Mouse (Mus musculus): ENCODE data around the gene Trip10. TPM values are rescaled to one million over a fixed set of nuclear protein-coding genes. Genes with fewer than 3 reads are reported as not detected.

Gene Trip10
- polyA plus RNA-seq, 1 experiment = 4.5 TPM

DNA sequence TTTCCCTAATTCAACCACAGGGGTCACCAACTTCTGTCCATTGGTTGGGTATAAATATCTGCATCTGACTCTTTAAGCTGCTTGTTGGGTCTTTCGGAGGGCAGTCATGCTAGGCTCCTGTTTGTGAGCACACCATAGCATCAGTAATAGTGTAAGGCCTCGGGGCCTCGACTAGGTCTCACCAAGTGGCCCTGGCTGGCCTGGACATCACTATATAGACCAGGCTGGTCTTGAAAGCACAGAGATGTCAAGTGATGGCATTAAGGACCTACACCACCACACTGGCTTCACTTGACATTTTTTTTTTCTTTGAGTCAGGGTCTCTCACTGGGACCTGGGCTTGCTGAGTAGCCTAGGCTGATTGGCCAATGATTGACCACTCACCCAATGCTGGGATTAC is 8.9 kb downstream of the Trip10 start:
- no peaks in the 10 kb centered on the region for H3K36me3 ChIP-seq (ENCODE audit: control insufficient read depth, insufficient read depth, low read length)
- no peak for TF ChIP-seq POLR2A (IDR thresholded peaks at IDR 0.05; ENCODE audit: control insufficient read depth, low read depth, low read length)
- no peak for TF ChIP-seq CTCF (IDR thresholded peaks at IDR 0.05; ENCODE audit: control insufficient read depth, insufficient read depth, insufficient replicate concordance, low read depth, low read length)
- H3K4me1 ChIP-seq (ENCODE audit: control insufficient read depth, insufficient read depth, low read length) = peaks cover 8% of the 10 kb centered on the region
- H3K4me3 ChIP-seq (ENCODE audit: control insufficient read depth, low read depth, low read length) = no peak overlapping the region
- H3K27ac ChIP-seq (ENCODE audit: control insufficient read depth, insufficient read depth, low read depth, low read length) = no peak overlapping the region
- no peaks in the 10 kb centered on the region for H3K27me3 ChIP-seq (ENCODE audit: control insufficient read depth, insufficient read depth, low read length)

DNA sequence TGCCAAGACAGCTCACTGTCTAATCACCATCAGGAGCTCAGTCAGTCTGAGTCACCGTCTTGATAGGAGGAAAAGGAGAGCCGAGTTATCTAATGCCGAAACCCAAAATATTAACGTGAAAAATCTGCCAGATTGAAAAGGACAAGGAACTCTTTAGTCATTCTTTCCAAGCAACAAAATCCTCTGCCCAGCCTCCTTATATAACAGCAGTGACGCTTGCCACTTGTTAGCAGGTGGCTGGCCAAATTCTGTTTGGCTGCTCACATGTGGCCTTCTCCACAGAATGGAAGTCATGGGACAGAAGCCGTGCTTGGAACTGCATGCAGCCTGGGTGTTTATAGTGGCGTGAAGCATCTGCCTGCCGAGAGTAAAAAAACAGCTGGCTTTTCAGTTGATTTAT is 10.5 kb downstream of the Trip10 start:
- H3K4me1 ChIP-seq (ENCODE audit: control insufficient read depth, insufficient read depth, low read length) = peaks cover 8% of the 10 kb centered on the region
- TF ChIP-seq POLR2A (IDR thresholded peaks at IDR 0.05; ENCODE audit: control insufficient read depth, low read depth, low read length) (no peak), CTCF (IDR thresholded peaks at IDR 0.05; ENCODE audit: control insufficient read depth, insufficient read depth, insufficient replicate concordance, low read depth, low read length) (no peak)
- H3K27ac ChIP-seq (ENCODE audit: control insufficient read depth, insufficient read depth, low read depth, low read length) = no peak overlapping the region
- no peaks in the 10 kb centered on the region for H3K27me3 ChIP-seq (ENCODE audit: control insufficient read depth, insufficient read depth, low read length)
- H3K4me3 ChIP-seq (ENCODE audit: control insufficient read depth, low read depth, low read length) = no peak overlapping the region
- no peaks in the 10 kb centered on the region for H3K36me3 ChIP-seq (ENCODE audit: control insufficient read depth, insufficient read depth, low read length)

- H3K4me1 ChIP-seq (ENCODE audit: control insufficient read depth, insufficient read depth, low read length) = peaks cover 8% of the 10 kb centered on the region
- no peak for TF ChIP-seq POLR2A (IDR thresholded peaks at IDR 0.05; ENCODE audit: control insufficient read depth, low read depth, low read length)
- no peaks in the 10 kb centered on the region for H3K36me3 ChIP-seq (ENCODE audit: control insufficient read depth, insufficient read depth, low read length)
- no peak overlapping the region for H3K27ac ChIP-seq (ENCODE audit: control insufficient read depth, insufficient read depth, low read depth, low read length)
- no peak overlapping the region for H3K4me3 ChIP-seq (ENCODE audit: control insufficient read depth, low read depth, low read length)
- no peaks in the 10 kb centered on the region for H3K27me3 ChIP-seq (ENCODE audit: control insufficient read depth, insufficient read depth, low read length)
Measured at GRCm38 (mm10) chr17:57260351-57260750, 11.1 kb downstream of the Trip10 start.

GRCm38 (mm10) chr17:57261286-57261685 is 12.0 kb downstream of the Trip10 start:
- H3K4me1 ChIP-seq (ENCODE audit: control insufficient read depth, insufficient read depth, low read length) = peaks cover 10% of the 10 kb centered on the region
- H3K27me3 ChIP-seq (ENCODE audit: control insufficient read depth, insufficient read depth, low read length) = no peaks in the 10 kb centered on the region
- no peak overlapping the region for H3K27ac ChIP-seq (ENCODE audit: control insufficient read depth, insufficient read depth, low read depth, low read length)
- no peak overlapping the region for H3K4me3 ChIP-seq (ENCODE audit: control insufficient read depth, low read depth, low read length)
- no peaks in the 10 kb centered on the region for H3K36me3 ChIP-seq (ENCODE audit: control insufficient read depth, insufficient read depth, low read length)
- TF ChIP-seq POLR2A (IDR thresholded peaks at IDR 0.05; ENCODE audit: control insufficient read depth, low read depth, low read length) (no peak), CTCF (IDR thresholded peaks at IDR 0.05; ENCODE audit: control insufficient read depth, insufficient read depth, insufficient replicate concordance, low read depth, low read length) (no peak)

GRCm38 (mm10) chr17:57261796-57262195 is 12.5 kb downstream of the Trip10 start:
- H3K4me3 ChIP-seq (ENCODE audit: control insufficient read depth, low read depth, low read length) = no peak overlapping the region
- peaks cover 10% of the 10 kb centered on the region for H3K4me1 ChIP-seq (ENCODE audit: control insufficient read depth, insufficient read depth, low read length)
- TF ChIP-seq POLR2A (IDR thresholded peaks at IDR 0.05; ENCODE audit: control insufficient read depth, low read depth, low read length) (no peak), CTCF (IDR thresholded peaks at IDR 0.05; ENCODE audit: control insufficient read depth, insufficient read depth, insufficient replicate concordance, low read depth, low read length) (no peak)
- H3K36me3 ChIP-seq (ENCODE audit: control insufficient read depth, insufficient read depth, low read length) = no peaks in the 10 kb centered on the region
- no peak overlapping the region for H3K27ac ChIP-seq (ENCODE audit: control insufficient read depth, insufficient read depth, low read depth, low read length)
- no peaks in the 10 kb centered on the region for H3K27me3 ChIP-seq (ENCODE audit: control insufficient read depth, insufficient read depth, low read length)

DNA sequence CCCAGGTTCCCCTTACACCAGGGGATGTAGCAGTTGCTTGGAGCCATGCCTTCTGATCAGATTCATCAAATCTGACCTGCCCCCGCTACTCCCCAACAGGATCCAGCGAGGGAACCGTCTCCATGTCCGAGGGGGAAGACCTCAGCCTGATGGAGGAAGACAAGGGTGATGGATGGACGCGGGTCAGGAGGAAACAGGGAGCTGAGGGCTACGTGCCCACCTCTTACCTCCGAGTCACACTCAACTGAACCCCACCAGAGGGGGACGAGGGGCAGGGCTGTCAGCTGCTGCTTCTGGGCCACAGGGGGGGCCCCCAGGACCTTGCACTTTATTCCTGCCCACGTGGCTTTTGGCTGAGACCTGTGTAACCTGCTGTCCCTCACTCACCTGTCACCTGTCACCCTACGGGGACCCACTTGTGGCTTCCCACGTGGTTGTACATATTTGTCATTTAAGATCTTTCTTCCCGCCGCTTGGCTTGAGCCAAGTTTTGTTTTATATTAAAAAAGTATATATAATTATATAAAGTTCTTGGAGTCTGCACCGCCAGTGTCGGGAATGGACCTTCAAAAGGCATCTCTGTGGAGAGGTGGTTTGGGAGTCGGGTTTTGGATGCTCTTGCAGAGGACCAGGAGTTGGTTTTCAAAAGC is 13.8 kb downstream of the Trip10 start:
- Histone ChIP-seq H3K4me3 (ENCODE audit: control insufficient read depth, low read depth, low read length) (no peak overlapping the region), H3K27ac (ENCODE audit: control insufficient read depth, insufficient read depth, low read depth, low read length) (no peak overlapping the region), H3K27me3 (ENCODE audit: control insufficient read depth, insufficient read depth, low read length) (no peaks in the 10 kb centered on the region), H3K4me1 (ENCODE audit: control insufficient read depth, insufficient read depth, low read length) (peaks cover 10% of the 10 kb centered on the region), H3K36me3 (ENCODE audit: control insufficient read depth, insufficient read depth, low read length) (no peaks in the 10 kb centered on the region)
- TF ChIP-seq CTCF (IDR thresholded peaks at IDR 0.05; ENCODE audit: control insufficient read depth, insufficient read depth, insufficient replicate concordance, low read depth, low read length) = no peak
- no peak for TF ChIP-seq POLR2A (IDR thresholded peaks at IDR 0.05; ENCODE audit: control insufficient read depth, low read depth, low read length)

- H3K27me3 ChIP-seq (ENCODE audit: control insufficient read depth, insufficient read depth, low read length) = no peaks in the 10 kb centered on the region
- H3K4me3 ChIP-seq (ENCODE audit: control insufficient read depth, low read depth, low read length) = no peak overlapping the region
- peaks cover 10% of the 10 kb centered on the region for H3K4me1 ChIP-seq (ENCODE audit: control insufficient read depth, insufficient read depth, low read length)
- H3K27ac ChIP-seq (ENCODE audit: control insufficient read depth, insufficient read depth, low read depth, low read length) = no peak overlapping the region
- no peaks in the 10 kb centered on the region for H3K36me3 ChIP-seq (ENCODE audit: control insufficient read depth, insufficient read depth, low read length)
- TF ChIP-seq CTCF (IDR thresholded peaks at IDR 0.05; ENCODE audit: control insufficient read depth, insufficient read depth, insufficient replicate concordance, low read depth, low read length) (no peak), POLR2A (IDR thresholded peaks at IDR 0.05; ENCODE audit: control insufficient read depth, low read depth, low read length) (no peak)
Measured at GRCm38 (mm10) chr17:57264164-57264563, 14.9 kb downstream of the Trip10 start.
